Mouse (Mus musculus): ENCODE results near the gene Gypa. TPM values are rescaled to one million over a fixed set of nuclear protein-coding genes. Genes with fewer than 3 reads are reported as not detected.

Gene Gypa
- polyA plus RNA-seq, 1 experiment from 2014 or later = 495 TPM

GRCm38 (mm10) chr8:80492987-80493441, 567 bp upstream of the Gypa start:
- Histone ChIP-seq H3K4me3 (peak overlapping the region; percentile 75), H3K9ac (peak overlapping the region; percentile 87), H3K9me3 (replicated peaks) (no peaks in the 10 kb centered on the region), H3K27me3 (replicated peaks) (no peaks in the 10 kb centered on the region), H3K4me1 (peaks cover 39% of the 10 kb centered on the region; the same call in 1 of the 2 replicates), H3K4me2 (peak overlapping the region; percentile 80), H3K27ac (peak overlapping the region; percentile 96), H3K36me3 (peaks cover 27% of the 10 kb centered on the region)
- ATAC-seq = peak; percentile 36; the same call in 1 of the 2 replicates
- WGBS (ENCODE audit: insufficient replicate concordance) = 0% methylated on average over 16 of the region's 16 CpGs

GRCm38 (mm10) chr8:80494346-80494660, 722 bp downstream of the Gypa start:
- H3K36me3 ChIP-seq = peaks cover 40% of the 10 kb centered on the region
- no peaks in the 10 kb centered on the region for H3K9me3 ChIP-seq (replicated peaks)
- peak overlapping the region; percentile 87 for H3K9ac ChIP-seq
- H3K27ac ChIP-seq = peak overlapping the region; percentile 96
- ATAC-seq = no peak
- no peaks in the 10 kb centered on the region for H3K27me3 ChIP-seq (replicated peaks)
- peaks cover 47% of the 10 kb centered on the region for H3K4me1 ChIP-seq
- WGBS (ENCODE audit: insufficient replicate concordance) = 36% methylated on average over 2 of the region's 2 CpGs
- H3K4me2 ChIP-seq = peak overlapping the region; percentile 80
- peak overlapping the region; percentile 75 for H3K4me3 ChIP-seq

GRCm38 (mm10) chr8:80494819-80495218, 1.2 kb downstream of the Gypa start:
- no peaks in the 10 kb centered on the region for H3K9me3 ChIP-seq (replicated peaks)
- H3K4me3 ChIP-seq = peak overlapping the region; percentile 75
- WGBS (ENCODE audit: insufficient replicate concordance) = 40% methylated on average over 5 of the region's 5 CpGs
- peaks cover 45% of the 10 kb centered on the region for H3K36me3 ChIP-seq
- H3K9ac ChIP-seq = peak overlapping the region; percentile 92
- peak overlapping the region; percentile 95 for H3K27ac ChIP-seq
- peaks cover 47% of the 10 kb centered on the region for H3K4me1 ChIP-seq
- ATAC-seq = peak; percentile 26
- no peaks in the 10 kb centered on the region for H3K27me3 ChIP-seq (replicated peaks)
- H3K4me2 ChIP-seq = peak overlapping the region; percentile 46

GRCm38 (mm10) chr8:80495527-80495926, 1.9 kb downstream of the Gypa start:
- Histone ChIP-seq H3K9ac (peak overlapping the region; percentile 77), H3K9me3 (replicated peaks) (no peaks in the 10 kb centered on the region), H3K4me3 (peak overlapping the region; percentile 75), H3K4me1 (peaks cover 49% of the 10 kb centered on the region), H3K27me3 (replicated peaks) (no peaks in the 10 kb centered on the region), H3K36me3 (peaks cover 48% of the 10 kb centered on the region), H3K27ac (peak overlapping the region; percentile 96), H3K4me2 (peak overlapping the region; percentile 71)
- WGBS (ENCODE audit: insufficient replicate concordance) = 62% methylated on average over 6 of the region's 6 CpGs
- ATAC-seq = no peak

GRCm38 (mm10) chr8:80497323-80497722, 3.7 kb downstream of the Gypa start:
- H3K9ac ChIP-seq = peak overlapping the region; percentile 77
- H3K27ac ChIP-seq = peak overlapping the region; percentile 96
- H3K9me3 ChIP-seq (replicated peaks) = no peaks in the 10 kb centered on the region
- H3K4me3 ChIP-seq = peak overlapping the region; percentile 75
- peaks cover 61% of the 10 kb centered on the region for H3K4me1 ChIP-seq
- peaks cover 66% of the 10 kb centered on the region for H3K36me3 ChIP-seq
- peak overlapping the region; percentile 71 for H3K4me2 ChIP-seq
- ATAC-seq = no peak
- WGBS (ENCODE audit: insufficient replicate concordance) = 31% methylated on average over 4 of the region's 4 CpGs
- no peaks in the 10 kb centered on the region for H3K27me3 ChIP-seq (replicated peaks)

GRCm38 (mm10) chr8:80500244-80500643, 6.7 kb downstream of the Gypa start:
- peak overlapping the region; percentile 75 for H3K4me3 ChIP-seq
- H3K9me3 ChIP-seq (replicated peaks) = no peaks in the 10 kb centered on the region
- peaks cover 94% of the 10 kb centered on the region for H3K36me3 ChIP-seq
- H3K27me3 ChIP-seq (replicated peaks) = no peaks in the 10 kb centered on the region
- peak overlapping the region; percentile 96 for H3K27ac ChIP-seq
- peak overlapping the region; percentile 71 for H3K4me2 ChIP-seq
- peak overlapping the region; percentile 77 for H3K9ac ChIP-seq
- 19% methylated on average over 2 of the region's 2 CpGs for WGBS (ENCODE audit: insufficient replicate concordance)
- peaks cover 71% of the 10 kb centered on the region for H3K4me1 ChIP-seq
- peak; percentile 93 for ATAC-seq

GRCm38 (mm10) chr8:80500773-80501172, 7.2 kb downstream of the Gypa start:
- Histone ChIP-seq H3K9me3 (replicated peaks) (no peaks in the 10 kb centered on the region), H3K36me3 (peaks cover 94% of the 10 kb centered on the region), H3K9ac (peak overlapping the region; percentile 77), H3K27me3 (replicated peaks) (no peaks in the 10 kb centered on the region), H3K27ac (peak overlapping the region; percentile 96), H3K4me3 (peak overlapping the region; percentile 75), H3K4me2 (peak overlapping the region; percentile 71), H3K4me1 (peaks cover 72% of the 10 kb centered on the region)
- WGBS (ENCODE audit: insufficient replicate concordance) = 24% methylated on average over 3 of the region's 3 CpGs
- peak; percentile 28 for ATAC-seq

GRCm38 (mm10) chr8:80501283-80501682, 7.7 kb downstream of the Gypa start:
- no peaks in the 10 kb centered on the region for H3K27me3 ChIP-seq (replicated peaks)
- peak overlapping the region; percentile 71 for H3K4me2 ChIP-seq
- ATAC-seq = peak; percentile 83
- H3K36me3 ChIP-seq = peaks cover 94% of the 10 kb centered on the region
- H3K4me1 ChIP-seq = peaks cover 70% of the 10 kb centered on the region
- peak overlapping the region; percentile 75 for H3K4me3 ChIP-seq
- H3K9ac ChIP-seq = peak overlapping the region; percentile 77
- peak overlapping the region; percentile 96 for H3K27ac ChIP-seq
- no peaks in the 10 kb centered on the region for H3K9me3 ChIP-seq (replicated peaks)
- WGBS (ENCODE audit: insufficient replicate concordance) = 26% methylated on average over 6 of the region's 6 CpGs

- Histone ChIP-seq H3K4me2 (no peak overlapping the region), H3K27me3 (replicated peaks) (no peaks in the 10 kb centered on the region), H3K36me3 (no peaks in the 10 kb centered on the region), H3K9me3 (replicated peaks) (no peaks in the 10 kb centered on the region), H3K27ac (no peak overlapping the region), H3K4me3 (no peak overlapping the region), H3K4me1 (peaks cover 11% of the 10 kb centered on the region), H3K9ac (no peak overlapping the region)
- no peak for ATAC-seq
- WGBS (ENCODE audit: insufficient replicate concordance) = 72% methylated on average over 5 of the region's 5 CpGs
Observed at GRCm38 (mm10) chr8:80526382-80527355, 33.1 kb downstream of the Gypa start.

GRCm38 (mm10) chr8:80541836-80542235, 48.3 kb downstream of the Gypa start:
- H3K4me3 ChIP-seq = no peak overlapping the region
- H3K4me2 ChIP-seq = no peak overlapping the region
- WGBS (ENCODE audit: insufficient replicate concordance) = 79% methylated on average over 3 of the region's 3 CpGs
- H3K9me3 ChIP-seq (replicated peaks) = 0 out of 2 replicates have a peak, but pooled peaks cover 3% of the 10 kb centered on the region
- no peaks in the 10 kb centered on the region for H3K27me3 ChIP-seq (replicated peaks)
- H3K4me1 ChIP-seq = no peaks in the 10 kb centered on the region
- H3K27ac ChIP-seq = no peak overlapping the region
- no peak overlapping the region for H3K9ac ChIP-seq
- ATAC-seq = no peak
- no peaks in the 10 kb centered on the region for H3K36me3 ChIP-seq

- Histone ChIP-seq H3K4me3 (no peak overlapping the region), H3K4me1 (peaks cover 45% of the 10 kb centered on the region), H3K27me3 (replicated peaks) (no peaks in the 10 kb centered on the region), H3K9me3 (replicated peaks) (no peaks in the 10 kb centered on the region), H3K36me3 (no peaks in the 10 kb centered on the region), H3K27ac (peak overlapping the region; percentile 84; the same call in 1 of the 2 replicates), H3K9ac (no peak overlapping the region), H3K4me2 (no peak overlapping the region)
- no peak for ATAC-seq
Observed at GRCm38 (mm10) chr8:80550436-80550835, 56.9 kb downstream of the Gypa start.

- WGBS (ENCODE audit: insufficient replicate concordance) = 17% methylated on average over 3 of the region's 3 CpGs
- Histone ChIP-seq H3K27me3 (replicated peaks) (no peaks in the 10 kb centered on the region), H3K4me2 (peak overlapping the region; percentile 45)
Observed at GRCm38 (mm10) chr8:80551303-80551702, 57.7 kb downstream of the Gypa start.

More at GRCm38 (mm10) chr8:80551303-80551702, 57.7 kb downstream of the Gypa start:
- Histone ChIP-seq H3K9ac (no peak overlapping the region; the same call in 1 of the 2 replicates), H3K9me3 (replicated peaks) (no peaks in the 10 kb centered on the region), H3K4me1 (peaks cover 50% of the 10 kb centered on the region), H3K36me3 (no peaks in the 10 kb centered on the region), H3K27ac (peak overlapping the region; percentile 84), H3K4me3 (no peak overlapping the region)
- peak; percentile 96 for ATAC-seq

Measured in liver, embryonic 12.5 days (tissue).